Mouse (Mus musculus): ENCODE measurements around the gene Smc1b.

Gene Smc1b

DNA sequence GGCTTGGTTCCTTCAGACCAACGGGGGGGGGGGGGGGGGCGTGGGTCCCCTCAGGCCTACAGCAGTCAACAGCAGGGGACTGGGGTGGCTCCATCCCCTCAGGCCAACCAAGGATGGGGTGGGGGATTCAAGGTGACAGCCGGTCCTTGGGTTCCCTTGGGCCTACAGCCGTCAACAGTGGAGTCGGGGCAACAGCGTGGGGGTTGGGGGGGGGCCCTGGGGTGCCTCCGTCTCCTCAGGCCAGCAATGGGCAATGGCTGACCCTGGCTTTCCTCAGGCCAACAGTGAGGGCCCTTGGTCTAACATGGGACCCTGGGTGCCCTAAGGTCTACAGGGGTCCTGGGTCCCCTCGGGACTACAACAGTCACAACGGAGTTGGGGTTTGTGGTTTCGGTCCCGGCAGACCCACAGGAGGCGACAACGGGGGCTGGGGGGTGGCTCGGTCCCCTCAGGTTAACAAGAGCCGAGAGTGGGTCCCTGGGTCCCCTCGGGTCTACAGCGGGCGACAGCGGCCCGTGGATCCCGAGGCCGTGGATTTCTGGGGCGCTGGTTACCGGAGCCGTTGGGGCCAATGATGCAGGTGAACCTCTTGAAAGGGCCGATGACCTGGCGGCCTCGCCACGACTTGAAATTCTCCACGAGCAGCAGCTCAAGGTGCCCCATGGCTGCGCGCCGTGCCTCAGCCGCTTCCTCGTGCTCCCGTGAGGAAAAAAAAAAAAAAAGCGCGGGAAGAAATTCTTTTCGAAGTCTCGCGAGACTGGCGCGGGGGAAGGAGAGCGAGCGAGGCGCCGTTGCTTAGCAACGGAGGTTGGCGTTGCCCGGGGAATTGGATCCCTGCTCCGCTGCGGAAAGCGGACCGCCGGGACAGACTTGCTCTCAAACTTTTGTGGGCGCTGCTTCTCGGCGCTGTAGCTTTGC is at the start of gene Smc1b, which contains the start of gene Ribc2:
TSS of gene Smc1b (minus strand) at position 690 of the 918 bp plus-strand sequence.
TSS of gene Ribc2 (plus strand) at position 804 of the 918 bp plus-strand sequence.
- DNase-seq (ENCODE audit: low spot score in 2 of 2), result peak; percentile 79 to 80

DNA sequence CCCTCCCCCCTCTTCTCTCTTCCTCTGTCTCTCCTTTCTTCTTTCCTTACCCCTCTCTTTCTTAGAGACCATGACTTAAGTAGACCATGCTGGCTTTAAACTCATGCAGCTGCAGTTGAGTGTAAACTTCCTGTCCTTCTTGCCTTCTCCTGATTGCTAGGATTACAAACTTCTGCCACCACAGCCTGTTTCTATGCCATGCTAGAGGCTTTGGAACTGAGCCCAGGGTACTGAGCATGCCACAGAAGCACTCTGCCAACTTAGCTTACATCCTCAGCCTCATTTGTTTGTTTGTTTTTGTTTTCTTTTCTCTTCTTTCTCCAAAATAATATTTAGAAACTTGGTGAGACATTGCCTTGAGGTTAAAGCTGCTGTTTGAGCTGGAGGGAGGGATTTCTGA is 48.6 kb upstream of the Smc1b start:
- no peak for DNase-seq (ENCODE audit: low spot score in 2 of 2)

DNA sequence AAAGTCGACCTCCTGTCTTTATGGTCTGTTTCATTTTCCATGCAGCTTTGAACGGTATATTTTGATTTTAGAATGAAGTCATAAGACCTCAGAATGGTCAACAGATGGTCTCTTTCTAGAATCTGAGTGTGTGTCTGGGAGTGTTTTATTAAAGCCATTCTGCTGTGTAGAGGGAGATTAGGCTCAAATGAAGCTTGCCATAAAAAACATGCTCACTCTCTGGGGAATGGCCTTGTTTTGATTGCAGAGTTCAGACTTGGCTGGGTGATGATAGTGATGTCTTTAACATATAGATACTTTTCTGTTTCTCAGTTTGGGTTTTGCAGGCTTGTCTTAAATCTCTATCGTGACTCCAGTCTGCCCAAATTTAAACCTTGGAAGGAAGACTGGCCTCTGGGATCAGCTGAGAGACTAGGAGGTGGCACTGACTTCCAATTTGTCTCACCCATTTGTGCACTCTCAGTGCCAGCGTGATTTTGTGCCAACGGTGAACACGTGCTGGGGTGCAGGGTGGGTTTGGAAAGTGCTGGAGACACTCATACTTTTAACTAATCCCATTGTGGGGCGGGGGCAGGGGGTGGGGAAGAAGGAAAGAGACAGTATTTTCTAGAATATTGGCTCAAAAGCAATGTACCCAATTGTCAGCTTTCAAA is 47.9 kb upstream of the Smc1b start:
- no peak for DNase-seq (ENCODE audit: low spot score in 2 of 2)

DNA sequence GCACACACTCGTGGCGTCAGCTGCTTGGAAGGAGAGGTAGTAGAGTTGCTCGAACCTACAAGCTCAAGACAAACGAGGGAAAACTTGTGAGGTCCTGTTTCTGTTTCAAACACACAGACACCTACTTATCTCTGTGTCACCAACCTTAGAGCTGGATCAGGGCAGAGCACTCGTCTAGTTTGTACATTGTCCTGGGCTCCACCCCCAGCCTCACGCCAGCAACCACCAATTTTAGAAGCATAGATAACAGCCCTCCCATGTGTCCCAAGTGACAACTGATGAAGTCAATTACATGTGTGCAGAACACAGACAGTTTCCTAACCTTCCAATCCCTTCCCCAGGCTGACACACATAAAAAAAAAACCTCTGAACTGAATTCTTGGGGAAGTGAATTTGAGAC is 46.4 kb upstream of the Smc1b start:
- no peak for DNase-seq (ENCODE audit: low spot score in 2 of 2)

DNA sequence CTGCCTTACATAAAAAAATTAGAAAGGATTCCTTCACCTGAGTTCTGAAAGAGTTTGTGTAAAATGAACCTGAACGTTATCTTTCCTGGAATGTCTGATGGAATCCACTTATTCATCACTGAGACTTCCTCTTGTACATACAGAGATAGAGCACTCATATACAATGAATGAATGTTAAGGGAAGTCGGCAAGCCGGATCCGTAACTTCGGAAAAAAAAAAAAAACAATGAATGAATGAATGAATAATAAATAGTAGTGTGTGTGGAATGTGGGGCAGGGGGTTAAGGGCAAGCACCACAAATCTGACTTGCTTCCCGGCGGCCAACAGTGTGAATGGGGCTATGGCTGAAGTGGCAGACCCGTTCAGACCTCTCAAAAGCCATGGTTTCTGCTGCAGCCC is 45.8 kb upstream of the Smc1b start:
- DNase-seq (ENCODE audit: low spot score in 2 of 2), result no peak

- no peak for DNase-seq (ENCODE audit: low spot score in 2 of 2)
Measured at GRCm38 (mm10) chr15:85174060-85174459, 42.3 kb upstream of the Smc1b start.

DNA sequence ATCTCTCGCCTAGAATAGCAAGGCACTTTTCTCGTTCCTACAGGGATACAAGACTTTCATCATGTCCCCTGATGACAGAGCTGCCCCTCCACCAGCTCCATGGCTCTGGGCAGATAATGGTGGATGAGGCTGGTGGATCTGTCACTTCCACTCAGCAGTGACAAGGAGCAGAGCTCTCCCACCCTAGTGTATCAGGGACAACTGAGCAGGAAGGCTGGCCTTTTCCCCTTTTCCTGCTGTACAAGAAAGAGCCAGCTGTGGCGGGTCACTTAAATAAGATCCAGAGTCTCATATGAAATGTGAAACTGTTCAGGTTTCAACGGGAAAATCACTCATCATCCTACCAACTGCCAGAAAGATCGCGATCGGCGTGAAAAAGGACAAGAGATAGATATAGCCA is 41.7 kb upstream of the Smc1b start:
- no peak for DNase-seq (ENCODE audit: low spot score in 2 of 2)

GRCm38 (mm10) chr15:85172054-85172453 is 40.3 kb upstream of the Smc1b start:
- DNase-seq (ENCODE audit: low spot score in 2 of 2), result no peak

- no peak for DNase-seq (ENCODE audit: low spot score in 2 of 2)
Measured at GRCm38 (mm10) chr15:85167086-85167679, 35.4 kb upstream of the Smc1b start.

- no peak for DNase-seq (ENCODE audit: low spot score in 2 of 2)
Measured at GRCm38 (mm10) chr15:85166433-85166933, 34.7 kb upstream of the Smc1b start.

GRCm38 (mm10) chr15:85162693-85163663 is 31.2 kb upstream of the Smc1b start:
- no peak for DNase-seq (ENCODE audit: low spot score in 2 of 2)

DNA sequence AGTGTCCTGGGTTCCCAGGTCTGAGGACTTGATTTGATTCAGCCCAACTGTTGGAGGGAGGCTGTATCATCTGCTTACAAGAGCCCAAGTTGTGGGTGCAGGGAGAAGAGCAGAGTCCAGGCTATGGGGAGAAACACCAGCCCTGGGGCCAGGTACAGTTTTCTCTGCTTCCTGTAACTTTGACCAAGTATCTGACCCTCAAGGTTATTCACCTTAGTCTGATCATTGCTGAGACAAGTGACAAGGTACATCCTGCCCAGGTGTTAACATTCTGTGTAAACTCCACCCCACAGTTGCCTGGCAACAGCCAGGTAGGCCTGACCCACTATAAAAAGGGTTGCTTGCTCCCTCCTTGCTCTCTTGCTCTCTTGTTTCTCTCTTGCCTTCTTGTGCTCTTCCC is 29.7 kb upstream of the Smc1b start:
- no peak for DNase-seq (ENCODE audit: low spot score in 2 of 2)

- DNase-seq (ENCODE audit: low spot score in 2 of 2), result no peak
Measured at GRCm38 (mm10) chr15:85156198-85156597, 24.4 kb upstream of the Smc1b start.

DNA sequence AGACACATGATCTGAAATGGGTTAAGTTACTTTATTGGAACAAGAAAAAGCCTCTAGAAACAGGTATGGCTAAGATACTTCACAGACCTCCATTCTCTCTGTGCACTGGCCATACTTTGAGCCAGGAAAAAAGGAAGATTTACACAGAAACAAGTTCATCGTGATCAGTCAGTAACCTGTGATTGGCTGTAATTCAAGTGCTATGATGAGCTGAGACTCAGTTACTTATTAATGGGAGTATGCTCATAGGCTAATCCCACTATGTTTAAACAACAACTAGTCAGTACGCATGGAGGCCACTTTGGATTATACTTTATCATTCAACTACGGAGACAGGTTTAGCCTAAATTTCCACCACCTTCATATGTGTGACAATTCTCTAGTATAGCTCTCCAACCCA is 22.3 kb upstream of the Smc1b start:
- no peak for DNase-seq (ENCODE audit: low spot score in 2 of 2)

DNA sequence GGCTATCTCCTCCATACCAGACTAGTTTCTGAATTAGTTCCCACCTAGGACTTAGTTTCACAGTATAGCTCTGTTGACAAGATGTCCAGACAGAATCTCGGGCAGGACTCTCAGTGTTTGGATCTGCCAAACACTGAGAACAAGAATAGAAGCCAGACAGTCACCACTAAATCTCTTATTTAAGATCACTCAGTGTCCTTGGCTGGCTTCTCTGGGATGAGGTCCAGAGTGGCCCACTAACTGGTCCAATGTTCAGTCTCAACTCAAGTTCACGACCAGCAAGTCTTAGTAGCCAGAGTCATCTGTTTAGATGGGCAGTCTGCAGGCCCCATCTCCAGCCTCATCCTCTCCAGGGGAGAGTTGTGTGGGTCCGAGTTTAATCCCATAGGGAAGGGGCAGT is 20.8 kb upstream of the Smc1b start:
- no peak for DNase-seq (ENCODE audit: low spot score in 2 of 2)

GRCm38 (mm10) chr15:85151433-85151918 is 19.7 kb upstream of the Smc1b start:
- peak; percentile 80 to 82 for DNase-seq (ENCODE audit: low spot score in 2 of 2)

- DNase-seq (ENCODE audit: low spot score in 2 of 2), result no peak
Measured at GRCm38 (mm10) chr15:85144249-85144648, 12.5 kb upstream of the Smc1b start.

- DNase-seq (ENCODE audit: low spot score in 2 of 2), result no peak
Measured at GRCm38 (mm10) chr15:85143747-85144146, 12.0 kb upstream of the Smc1b start.

DNA sequence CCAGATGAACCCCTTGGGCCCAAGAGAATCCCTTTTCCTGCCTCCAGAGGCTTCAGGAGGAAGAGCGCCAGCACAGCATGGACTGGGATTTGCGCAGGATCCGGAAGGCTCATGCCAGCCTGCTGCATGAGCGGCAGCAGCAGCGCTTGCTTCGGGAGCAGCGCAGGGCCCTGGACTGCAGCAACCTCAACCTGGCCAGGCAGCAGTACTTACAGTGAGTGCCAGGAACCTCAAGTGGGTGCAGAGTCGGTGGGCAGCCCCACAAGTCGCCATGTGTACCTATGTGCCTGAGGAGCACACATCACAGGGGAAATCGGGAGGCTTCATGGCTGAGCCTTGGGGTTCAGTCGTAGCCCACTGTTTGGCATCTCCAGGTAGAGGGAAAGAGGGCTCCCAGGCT is 11.4 kb upstream of the Smc1b start:
- DNase-seq (ENCODE audit: low spot score in 2 of 2), result no peak

GRCm38 (mm10) chr15:85142441-85142840 is 10.7 kb upstream of the Smc1b start:
- DNase-seq (ENCODE audit: low spot score in 2 of 2), result no peak

DNA sequence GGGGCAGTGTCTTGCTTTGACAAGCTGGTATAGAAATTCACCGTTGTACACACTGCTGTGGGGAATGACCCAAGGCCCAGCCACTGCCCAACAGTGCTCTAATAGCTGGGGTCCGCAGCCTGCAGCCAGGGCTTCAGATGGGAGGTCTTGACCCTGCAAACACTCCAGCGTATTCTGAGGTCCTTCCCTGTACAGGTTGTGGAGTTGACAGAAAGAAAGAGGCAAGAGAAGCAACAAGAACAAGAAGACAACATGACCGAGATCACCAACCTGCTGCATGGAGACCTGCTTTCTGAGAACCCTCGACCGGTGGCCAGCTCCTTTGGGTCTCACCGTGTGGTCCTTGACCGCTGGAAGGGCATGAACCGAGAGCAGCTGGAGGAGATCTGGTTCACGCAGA is 9.5 kb upstream of the Smc1b start:
- DNase-seq (ENCODE audit: low spot score in 2 of 2), result no peak

Measured in right cerebral cortex, adult 2 months (tissue).